Mouse (Mus musculus): ENCODE results near the gene Slc9a8. TPM values are rescaled to one million over a fixed set of nuclear protein-coding genes. Genes with fewer than 3 reads are reported as not detected.

Slc9a8 gene
- polyA plus RNA-seq, 1 experiment from 2014 or later, result 10.4 TPM

DNA sequence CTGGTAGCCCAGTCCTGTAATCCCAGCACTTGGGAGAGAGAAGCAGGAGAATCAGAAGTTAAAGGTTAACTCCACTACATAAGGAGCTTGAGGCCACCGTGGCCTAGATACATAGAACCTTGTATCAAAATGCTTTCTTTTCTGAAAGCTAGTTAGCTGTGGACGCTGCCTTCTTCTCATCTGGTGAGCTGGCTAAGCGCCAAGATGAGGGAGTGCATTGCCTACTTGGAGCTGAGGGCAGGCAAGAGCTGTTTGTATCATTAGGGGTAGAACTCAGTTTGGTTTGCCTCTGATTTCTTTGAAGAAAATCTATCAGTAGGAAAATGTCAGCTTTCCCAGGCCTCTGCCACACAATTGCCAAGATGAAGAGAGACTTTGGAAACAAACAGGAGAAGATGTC lies 32.3 kb downstream of the Slc9a8 start:
- 51% methylated on average over 3 of the region's 3 CpGs for WGBS
- no peaks in the 10 kb centered on the region for H3K27me3 ChIP-seq (ENCODE audit: control insufficient read depth, insufficient read depth, low read length)
- DNase-seq (ENCODE audit: low spot score), result no peak
- H3K36me3 ChIP-seq (ENCODE audit: control insufficient read depth, insufficient read depth, low read length), result peaks cover 14% of the 10 kb centered on the region
- H3K9ac ChIP-seq (ENCODE audit: low read length), result no peak overlapping the region
- no peak overlapping the region for H3K4me2 ChIP-seq (replicated peaks; ENCODE audit: low read depth)
- TF ChIP-seq EP300 (optimal IDR thresholded peaks at IDR 0.05), result no peak
- no peak for TF ChIP-seq CTCF (IDR thresholded peaks at IDR 0.05; ENCODE audit: low read depth)
- no peak for ATAC-seq (ENCODE audit: low FRiP score, low TSS enrichment)
- H3K9me3 ChIP-seq (ENCODE audit: control insufficient read depth, low read length), result no peaks in the 10 kb centered on the region
- no peak overlapping the region for H3K27ac ChIP-seq (replicated peaks)
- no peaks in the 10 kb centered on the region for H3K4me1 ChIP-seq (replicated peaks; ENCODE audit: control insufficient read depth, insufficient read depth)
- no peak overlapping the region for H3K4me3 ChIP-seq (ENCODE audit: low read depth, low read length)

DNA sequence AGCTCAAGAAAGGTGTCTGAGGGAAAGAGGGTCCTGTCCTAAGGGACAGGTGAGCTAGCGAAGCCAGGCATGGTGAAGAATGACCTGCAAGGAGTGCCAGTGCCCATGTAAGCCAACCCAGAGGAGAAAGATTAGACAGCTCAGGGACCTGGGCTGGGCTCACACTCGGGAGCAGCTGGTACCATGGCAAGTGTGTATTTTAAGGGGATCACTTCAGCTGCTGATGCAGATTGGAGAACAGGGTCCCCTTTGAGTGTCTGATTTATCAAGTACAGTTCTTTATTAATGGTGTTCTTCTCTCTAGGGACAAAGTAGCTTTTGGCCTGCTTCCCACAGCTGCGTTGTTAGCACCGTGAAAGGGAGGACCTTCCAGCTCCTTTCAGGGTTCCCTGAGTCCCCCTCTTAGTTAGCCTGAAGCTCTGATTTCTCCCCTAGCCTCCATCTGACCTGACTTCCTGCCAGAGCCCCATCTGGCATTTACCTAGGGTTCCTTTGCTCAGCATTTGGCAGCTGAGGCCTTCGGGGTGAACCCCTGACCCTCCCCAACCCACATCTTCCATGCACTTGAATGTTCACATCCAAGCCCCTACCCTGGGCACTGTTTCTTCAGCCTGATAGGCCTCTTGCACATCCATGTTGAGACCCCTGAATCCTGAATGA lies 35.0 kb downstream of the Slc9a8 start:
- Histone ChIP-seq H3K9ac (ENCODE audit: low read length) (no peak overlapping the region), H3K4me1 (replicated peaks; ENCODE audit: control insufficient read depth, insufficient read depth) (no peaks in the 10 kb centered on the region), H3K27ac (replicated peaks) (no peak overlapping the region), H3K36me3 (ENCODE audit: control insufficient read depth, insufficient read depth, low read length) (peaks cover 14% of the 10 kb centered on the region), H3K4me2 (replicated peaks; ENCODE audit: low read depth) (no peak overlapping the region), H3K9me3 (ENCODE audit: control insufficient read depth, low read length) (no peaks in the 10 kb centered on the region), H3K27me3 (ENCODE audit: control insufficient read depth, insufficient read depth, low read length) (no peaks in the 10 kb centered on the region), H3K4me3 (ENCODE audit: low read depth, low read length) (no peak overlapping the region)
- DNase-seq (ENCODE audit: low spot score) (no peak), ATAC-seq (ENCODE audit: low FRiP score, low TSS enrichment) (no peak)
- 84% methylated on average over 5 of the region's 5 CpGs for WGBS
- TF ChIP-seq CTCF (IDR thresholded peaks at IDR 0.05; ENCODE audit: low read depth), result no peak
- no peak for TF ChIP-seq EP300 (optimal IDR thresholded peaks at IDR 0.05)

- Histone ChIP-seq H3K9ac (ENCODE audit: low read length) (no peak overlapping the region), H3K27ac (replicated peaks) (no peak overlapping the region), H3K4me3 (ENCODE audit: low read depth, low read length) (no peak overlapping the region), H3K36me3 (ENCODE audit: control insufficient read depth, insufficient read depth, low read length) (peaks cover 14% of the 10 kb centered on the region), H3K4me1 (replicated peaks; ENCODE audit: control insufficient read depth, insufficient read depth) (no peaks in the 10 kb centered on the region), H3K27me3 (ENCODE audit: control insufficient read depth, insufficient read depth, low read length) (no peaks in the 10 kb centered on the region), H3K9me3 (ENCODE audit: control insufficient read depth, low read length) (no peaks in the 10 kb centered on the region), H3K4me2 (replicated peaks; ENCODE audit: low read depth) (no peak overlapping the region)
- TF ChIP-seq CTCF (IDR thresholded peaks at IDR 0.05; ENCODE audit: low read depth), result no peak
- TF ChIP-seq EP300 (optimal IDR thresholded peaks at IDR 0.05), result no peak
- ATAC-seq (ENCODE audit: low FRiP score, low TSS enrichment) (no peak), DNase-seq (ENCODE audit: low spot score) (no peak)
- 91% methylated on average over 9 of the region's 9 CpGs for WGBS
These were observed 35.7 kb downstream of the Slc9a8 start for GRCm38 (mm10) chr2:167457213-167457612.

- DNase-seq (ENCODE audit: low spot score), result no peak
- Histone ChIP-seq H3K4me2 (replicated peaks; ENCODE audit: low read depth) (no peak overlapping the region), H3K9me3 (ENCODE audit: control insufficient read depth, low read length) (no peaks in the 10 kb centered on the region), H3K4me3 (ENCODE audit: low read depth, low read length) (no peak overlapping the region), H3K27ac (replicated peaks) (no peak overlapping the region), H3K27me3 (ENCODE audit: control insufficient read depth, insufficient read depth, low read length) (no peaks in the 10 kb centered on the region), H3K4me1 (replicated peaks; ENCODE audit: control insufficient read depth, insufficient read depth) (no peaks in the 10 kb centered on the region), H3K9ac (ENCODE audit: low read length) (no peak overlapping the region), H3K36me3 (ENCODE audit: control insufficient read depth, insufficient read depth, low read length) (peaks cover 14% of the 10 kb centered on the region)
- no peak for ATAC-seq (ENCODE audit: low FRiP score, low TSS enrichment)
- 94% methylated on average over 3 of the region's 3 CpGs for WGBS
- TF ChIP-seq EP300 (optimal IDR thresholded peaks at IDR 0.05) (no peak), CTCF (IDR thresholded peaks at IDR 0.05; ENCODE audit: low read depth) (no peak)
These were observed 37.0 kb downstream of the Slc9a8 start for GRCm38 (mm10) chr2:167458548-167458947.

GRCm38 (mm10) chr2:167459071-167459865 lies 37.8 kb downstream of the Slc9a8 start:
- Histone ChIP-seq H3K4me2 (replicated peaks; ENCODE audit: low read depth) (no peak overlapping the region), H3K9me3 (ENCODE audit: control insufficient read depth, low read length) (no peaks in the 10 kb centered on the region), H3K4me3 (ENCODE audit: low read depth, low read length) (no peak overlapping the region), H3K27ac (replicated peaks) (no peak overlapping the region), H3K9ac (ENCODE audit: low read length) (no peak overlapping the region), H3K4me1 (replicated peaks; ENCODE audit: control insufficient read depth, insufficient read depth) (no peaks in the 10 kb centered on the region), H3K36me3 (ENCODE audit: control insufficient read depth, insufficient read depth, low read length) (peaks cover 7% of the 10 kb centered on the region), H3K27me3 (ENCODE audit: control insufficient read depth, insufficient read depth, low read length) (no peaks in the 10 kb centered on the region)
- no peak for TF ChIP-seq CTCF (IDR thresholded peaks at IDR 0.05; ENCODE audit: low read depth)
- TF ChIP-seq EP300 (optimal IDR thresholded peaks at IDR 0.05), result no peak
- ATAC-seq (ENCODE audit: low FRiP score, low TSS enrichment) (no peak), DNase-seq (ENCODE audit: low spot score) (no peak)
- WGBS, result 98% methylated on average over 6 of the region's 6 CpGs

GRCm38 (mm10) chr2:167462954-167463353 lies 41.4 kb downstream of the Slc9a8 start:
- ATAC-seq (ENCODE audit: low FRiP score, low TSS enrichment) (peak; percentile 81), DNase-seq (ENCODE audit: low spot score) (peak; percentile 79)
- peak; percentile 92 for TF ChIP-seq CTCF (IDR thresholded peaks at IDR 0.05; ENCODE audit: low read depth)
- TF ChIP-seq EP300 (optimal IDR thresholded peaks at IDR 0.05), result no peak
- Histone ChIP-seq H3K36me3 (ENCODE audit: control insufficient read depth, insufficient read depth, low read length) (peaks cover 8% of the 10 kb centered on the region; the same call in 1 of the 2 replicates), H3K4me1 (replicated peaks; ENCODE audit: control insufficient read depth, insufficient read depth) (no peaks in the 10 kb centered on the region), H3K27me3 (ENCODE audit: control insufficient read depth, insufficient read depth, low read length) (no peaks in the 10 kb centered on the region), H3K9ac (ENCODE audit: low read length) (no peak overlapping the region), H3K4me2 (replicated peaks; ENCODE audit: low read depth) (no peak overlapping the region), H3K9me3 (ENCODE audit: control insufficient read depth, low read length) (no peaks in the 10 kb centered on the region), H3K4me3 (ENCODE audit: low read depth, low read length) (no peak overlapping the region), H3K27ac (replicated peaks) (no peak overlapping the region)
- WGBS, result 55% methylated on average over 6 of the region's 6 CpGs

All from stomach, postnatal 0 days (tissue).